Mouse (Mus musculus) liver, embryonic 16.5 days (tissue): ENCODE data around the gene Hist1h2bq. TPM values are rescaled to one million over a fixed set of nuclear protein-coding genes. Genes with fewer than 3 reads are reported as not detected.
"Not testable (repeated sequence)": the region's sequence is repeated elsewhere in the genome, so short reads cannot be mapped to it uniquely, and the experiment has no call there.

ENCODE experiments used
- ATAC-seq: fragments of 200-750 bp; cut with Nextera tagmentation; 2 replicates; pipeline ENCODE4 v1.8.0; 2017; ENCODE audit warnings: low read depth, mild to moderate bottlenecking, moderate number of reproducible peaks, moderate library complexity
- H3K27ac ChIP-seq: fragments of 300-500 bp; sonication (generic); 2 replicates; pipeline ENCODE4 v1.5.1; 2014; ENCODE audit warnings: mild to moderate bottlenecking, low read length
- H3K27me3 ChIP-seq: fragments of 300-500 bp; sonication (generic); 2 replicates; pipeline ENCODE4 v1.6.1; 2014; ENCODE audit warnings: low read depth, low read length, mixed read lengths; ENCODE audit not compliant: control insufficient read depth, insufficient read depth
- H3K36me3 ChIP-seq: fragments of 300-500 bp; sonication (generic); 2 replicates; pipeline ENCODE4 v1.6.1; 2014; ENCODE audit warnings: mild to moderate bottlenecking; ENCODE audit not compliant: control insufficient read depth, insufficient read depth
- H3K4me1 ChIP-seq: fragments of 300-500 bp; sonication (generic); 2 replicates; pipeline ENCODE4 v1.6.1; 2014; ENCODE audit warnings: low read depth, low read length, mixed read lengths; ENCODE audit not compliant: control insufficient read depth
- H3K4me2 ChIP-seq: fragments of 300-500 bp; sonication (generic); 2 replicates; pipeline ENCODE4 v1.6.1; 2014; ENCODE audit warnings: low read depth, low read length, mixed read lengths
- H3K4me3 ChIP-seq: fragments of 300-500 bp; sonication (generic); 2 replicates; pipeline ENCODE4 v1.5.1; 2014; ENCODE audit warnings: low read depth, mild to moderate bottlenecking, low read length
- H3K9ac ChIP-seq: fragments of 300-500 bp; sonication (generic); 2 replicates; pipeline ENCODE4 v1.6.1; 2014; ENCODE audit warnings: low read depth, low read length
- H3K9me3 ChIP-seq: fragments of 300-500 bp; sonication (generic); replicated peaks from 2 replicates; pipeline ENCODE4 v1.6.1; 2016; ENCODE audit warnings: low read length; ENCODE audit not compliant: control insufficient read depth
- WGBS: fragments of 180-500 bp; shearing (Covaris S2); extraction: QIAGEN DNeasy Blood & Tissue Kit; methylation state at CpG from one replicate; pipeline ENCODE4 v1.1.7; 2014; ENCODE audit not compliant: insufficient replicate concordance; 5-methylcytosine and 5-hydroxymethylcytosine counted together
- polyA plus RNA-seq: library from polyadenylated mRNA; unstranded; fragments of >200 nt; fragmentation: Nextera tagmentation; extraction: Ambion mirVana; gene quantifications from 2 replicates; pipeline ENCODE4 v1.2.1, GENCODE M21; 2015

The Hist1h2bq gene
- polyA plus RNA-seq, 1 experiment from 2014 or later, result 25.4 TPM

- H3K4me3 ChIP-seq, result peak overlapping the region; percentile 62
- no peak for ATAC-seq
- H3K9me3 ChIP-seq, result no peaks in the 10 kb centered on the region
- 2% methylated on average over 9 of the region's 9 CpGs for WGBS
- peak overlapping the region; percentile 73 for H3K9ac ChIP-seq
- H3K4me2 ChIP-seq, result peak overlapping the region; percentile 82
- peak overlapping the region; percentile 99 for H3K27ac ChIP-seq
- H3K27me3 ChIP-seq, result no peaks in the 10 kb centered on the region
- no peaks in the 10 kb centered on the region for H3K36me3 ChIP-seq
- H3K4me1 ChIP-seq, result peaks cover 29% of the 10 kb centered on the region
Observed at GRCm38 (mm10) chr13:21783734-21784161, 26.2 kb downstream of the Hist1h2bq start.

GRCm38 (mm10) chr13:21783255-21783617 is 26.8 kb downstream of the Hist1h2bq start, which contains the start of gene Hist1h3i:
Gene Hist1h3i (minus strand): TSS chr13:21783370.
- peak within 1 kb of the TSS; percentile 73 for H3K9ac ChIP-seq
- H3K27me3 ChIP-seq, result no peaks in the 10 kb centered on the region
- peaks cover 27% of the 10 kb centered on the region for H3K4me1 ChIP-seq
- WGBS, result under 1% methylated on average over 15 of the region's 20 CpGs
- peak within 1 kb of the TSS; percentile 82 for H3K4me2 ChIP-seq
- peak; percentile 49 for ATAC-seq
- H3K4me3 ChIP-seq, result peak within 1 kb of the TSS; percentile 62
- H3K9me3 ChIP-seq, result no peaks in the 10 kb centered on the region
- peak within 1 kb of the TSS; percentile 99 for H3K27ac ChIP-seq
- no peaks in the 10 kb centered on the region for H3K36me3 ChIP-seq

GRCm38 (mm10) chr13:21782361-21783254 is 27.4 kb downstream of the Hist1h2bq start:
- H3K36me3 ChIP-seq, H3K9me3 ChIP-seq, H3K27me3 ChIP-seq: not testable (repeated sequence)
- peak overlapping the region; percentile 99 for H3K27ac ChIP-seq
- H3K4me2 ChIP-seq, result peak overlapping the region; percentile 82
- H3K4me3 ChIP-seq, result peak overlapping the region; percentile 62
- peak overlapping the region; percentile 71 for H3K9ac ChIP-seq
- WGBS, result under 1% methylated on average over 15 of the region's 35 CpGs
- peaks cover 23% of the 10 kb centered on the region for H3K4me1 ChIP-seq
- peak; percentile 1; the same call in 1 of the 2 replicates for ATAC-seq

- Histone ChIP-seq H3K4me3 (peak overlapping the region; percentile 44), H3K27ac (peak overlapping the region; percentile 89), H3K9me3 (no peaks in the 10 kb centered on the region), H3K36me3 (no peaks in the 10 kb centered on the region), H3K27me3 (no peaks in the 10 kb centered on the region), H3K4me2 (peak overlapping the region; percentile 72), H3K9ac (peak overlapping the region; percentile 34), H3K4me1 (peaks cover 32% of the 10 kb centered on the region)
- ATAC-seq, result no peak
- 87% methylated on average over 1 of the region's 1 CpGs for WGBS
Observed at GRCm38 (mm10) chr13:21781639-21782038, 28.4 kb downstream of the Hist1h2bq start.

- H3K4me3 ChIP-seq, result peak overlapping the region; percentile 70
- WGBS, result 31% methylated on average over 6 of the region's 6 CpGs
- peak overlapping the region; percentile 86 for H3K9ac ChIP-seq
Observed at GRCm38 (mm10) chr13:21781021-21781555, 28.9 kb downstream of the Hist1h2bq start.

GRCm38 (mm10) chr13:21779767-21780731 is 29.9 kb downstream of the Hist1h2bq start, which contains the start of gene Hist1h1b:
Gene Hist1h1b (minus strand): TSS chr13:21780625.
- Histone ChIP-seq H3K9me3 (no peaks in the 10 kb centered on the region), H3K9ac (peak within 1 kb of the TSS; percentile 86), H3K4me2 (peak within 1 kb of the TSS; percentile 87), H3K36me3 (no peaks in the 10 kb centered on the region), H3K4me1 (peaks cover 34% of the 10 kb centered on the region), H3K27ac (peak within 1 kb of the TSS; percentile 99), H3K27me3 (no peaks in the 10 kb centered on the region), H3K4me3 (peak within 1 kb of the TSS; percentile 70)
- WGBS, result under 1% methylated on average over 44 of the region's 44 CpGs
- ATAC-seq, result peak; percentile 51

More at GRCm38 (mm10) chr13:21781021-21781555, 28.9 kb downstream of the Hist1h2bq start:
- Histone ChIP-seq H3K4me1 (peaks cover 37% of the 10 kb centered on the region), H3K36me3 (no peaks in the 10 kb centered on the region), H3K4me2 (peak overlapping the region; percentile 87), H3K27ac (peak overlapping the region; percentile 99), H3K27me3 (no peaks in the 10 kb centered on the region), H3K9me3 (no peaks in the 10 kb centered on the region)
- ATAC-seq, result no peak

GRCm38 (mm10) chr13:21778814-21779766 is 30.9 kb downstream of the Hist1h2bq start:
- Histone ChIP-seq H3K4me3 (peak overlapping the region; percentile 70), H3K27me3 (no peaks in the 10 kb centered on the region), H3K36me3 (no peaks in the 10 kb centered on the region), H3K4me2 (peak overlapping the region; percentile 87), H3K9ac (peak overlapping the region; percentile 86), H3K27ac (peak overlapping the region; percentile 99), H3K9me3 (no peaks in the 10 kb centered on the region), H3K4me1 (peaks cover 29% of the 10 kb centered on the region)
- 3% methylated on average over 33 of the region's 33 CpGs for WGBS
- ATAC-seq, result peak; percentile 62
